Mouse (Mus musculus): ENCODE data around the gene Col4a2. TPM values are rescaled to one million over a fixed set of nuclear protein-coding genes. Genes with fewer than 3 reads are reported as not detected.

The Col4a2 gene
- polyA plus RNA-seq, 1 experiment from 2014 or later = 7.9 TPM

- Histone ChIP-seq H3K27ac (replicated peaks) (no peak overlapping the region), H3K4me3 (replicated peaks) (no peak overlapping the region), H3K9ac (no peak overlapping the region), H3K4me2 (no peak overlapping the region), H3K4me1 (replicated peaks) (peaks cover 8% of the 10 kb centered on the region; the same call in 1 of the 2 replicates), H3K36me3 (replicated peaks) (no peaks in the 10 kb centered on the region), H3K9me3 (replicated peaks) (no peaks in the 10 kb centered on the region), H3K27me3 (no peaks in the 10 kb centered on the region)
- 49% methylated on average over 4 of the region's 4 CpGs for WGBS (ENCODE audit: insufficient replicate concordance)
- no peak for ATAC-seq (ENCODE audit: insufficient read depth)
These were observed 14.7 kb downstream of the Col4a2 start for GRCm38 (mm10) chr8:11327298-11327697.

- Histone ChIP-seq H3K36me3 (replicated peaks) (no peaks in the 10 kb centered on the region), H3K27me3 (no peaks in the 10 kb centered on the region), H3K9ac (no peak overlapping the region), H3K4me1 (replicated peaks) (peaks cover 8% of the 10 kb centered on the region; the same call in 1 of the 2 replicates), H3K4me2 (no peak overlapping the region), H3K27ac (replicated peaks) (no peak overlapping the region), H3K4me3 (replicated peaks) (no peak overlapping the region), H3K9me3 (replicated peaks) (no peaks in the 10 kb centered on the region)
- WGBS (ENCODE audit: insufficient replicate concordance) = 60% methylated on average over 5 of the region's 5 CpGs
- no peak for ATAC-seq (ENCODE audit: insufficient read depth)
These were observed 15.3 kb downstream of the Col4a2 start for GRCm38 (mm10) chr8:11327722-11328417.

GRCm38 (mm10) chr8:11331561-11331960 is 19.0 kb downstream of the Col4a2 start:
- no peaks in the 10 kb centered on the region for H3K27me3 ChIP-seq
- WGBS (ENCODE audit: insufficient replicate concordance) = 41% methylated on average over 4 of the region's 4 CpGs
- ATAC-seq (ENCODE audit: insufficient read depth) = no peak

GRCm38 (mm10) chr8:11333746-11334145 is 21.1 kb downstream of the Col4a2 start:
- Histone ChIP-seq H3K27ac (replicated peaks) (no peak overlapping the region), H3K9ac (no peak overlapping the region), H3K4me1 (replicated peaks) (0 out of 2 replicates have a peak, but pooled peaks cover 5% of the 10 kb centered on the region), H3K4me3 (replicated peaks) (no peak overlapping the region), H3K4me2 (no peak overlapping the region), H3K9me3 (replicated peaks) (no peaks in the 10 kb centered on the region), H3K36me3 (replicated peaks) (no peaks in the 10 kb centered on the region), H3K27me3 (no peaks in the 10 kb centered on the region)
- 59% methylated on average over 6 of the region's 6 CpGs for WGBS (ENCODE audit: insufficient replicate concordance)
- no peak for ATAC-seq (ENCODE audit: insufficient read depth)

More at GRCm38 (mm10) chr8:11331561-11331960, 19.0 kb downstream of the Col4a2 start:
- H3K4me2 ChIP-seq = no peak overlapping the region
- H3K27ac ChIP-seq (replicated peaks) = no peak overlapping the region
- H3K4me3 ChIP-seq (replicated peaks) = no peak overlapping the region
- H3K36me3 ChIP-seq (replicated peaks) = no peaks in the 10 kb centered on the region
- no peak overlapping the region for H3K9ac ChIP-seq
- 0 out of 2 replicates have a peak, but pooled peaks cover 5% of the 10 kb centered on the region for H3K4me1 ChIP-seq (replicated peaks)
- H3K9me3 ChIP-seq (replicated peaks) = no peaks in the 10 kb centered on the region

- Histone ChIP-seq H3K4me2 (no peak overlapping the region), H3K27ac (replicated peaks) (no peak overlapping the region), H3K9me3 (replicated peaks) (no peaks in the 10 kb centered on the region), H3K9ac (no peak overlapping the region), H3K36me3 (replicated peaks) (no peaks in the 10 kb centered on the region), H3K27me3 (no peaks in the 10 kb centered on the region), H3K4me3 (replicated peaks) (no peak overlapping the region), H3K4me1 (replicated peaks) (0 out of 2 replicates have a peak, but pooled peaks cover 5% of the 10 kb centered on the region)
- no peak for ATAC-seq (ENCODE audit: insufficient read depth)
- 29% methylated on average over 3 of the region's 3 CpGs for WGBS (ENCODE audit: insufficient replicate concordance)
These were observed 21.9 kb downstream of the Col4a2 start for GRCm38 (mm10) chr8:11334493-11334892.

GRCm38 (mm10) chr8:11335238-11335637 is 22.6 kb downstream of the Col4a2 start:
- no peak for ATAC-seq (ENCODE audit: insufficient read depth)
- 43% methylated on average over 4 of the region's 4 CpGs for WGBS (ENCODE audit: insufficient replicate concordance)
- H3K4me1 ChIP-seq (replicated peaks) = peaks cover 5% of the 10 kb centered on the region; the same call in 1 of the 2 replicates
- no peak overlapping the region for H3K4me2 ChIP-seq
- no peak overlapping the region for H3K4me3 ChIP-seq (replicated peaks)
- H3K27ac ChIP-seq (replicated peaks) = no peak overlapping the region
- H3K36me3 ChIP-seq (replicated peaks) = no peaks in the 10 kb centered on the region
- no peaks in the 10 kb centered on the region for H3K27me3 ChIP-seq
- H3K9me3 ChIP-seq (replicated peaks) = no peaks in the 10 kb centered on the region
- no peak overlapping the region for H3K9ac ChIP-seq

- H3K4me1 ChIP-seq (replicated peaks) = peaks cover 12% of the 10 kb centered on the region; the same call in 1 of the 2 replicates
- H3K27me3 ChIP-seq = no peaks in the 10 kb centered on the region
- no peak overlapping the region for H3K4me2 ChIP-seq
- no peak overlapping the region for H3K4me3 ChIP-seq (replicated peaks)
- no peaks in the 10 kb centered on the region for H3K9me3 ChIP-seq (replicated peaks)
- ATAC-seq (ENCODE audit: insufficient read depth) = no peak
- 77% methylated on average over 5 of the region's 5 CpGs for WGBS (ENCODE audit: insufficient replicate concordance)
- H3K36me3 ChIP-seq (replicated peaks) = no peaks in the 10 kb centered on the region
- no peak overlapping the region for H3K9ac ChIP-seq
- H3K27ac ChIP-seq (replicated peaks) = no peak overlapping the region
These were observed 23.7 kb downstream of the Col4a2 start for GRCm38 (mm10) chr8:11336346-11336745.

GRCm38 (mm10) chr8:11337642-11338041 is 25.0 kb downstream of the Col4a2 start:
- ATAC-seq (ENCODE audit: insufficient read depth) = no peak
- no peaks in the 10 kb centered on the region for H3K36me3 ChIP-seq (replicated peaks)
- H3K9me3 ChIP-seq (replicated peaks) = no peaks in the 10 kb centered on the region
- no peak overlapping the region for H3K4me3 ChIP-seq (replicated peaks)
- H3K27me3 ChIP-seq = no peaks in the 10 kb centered on the region
- WGBS (ENCODE audit: insufficient replicate concordance) = 67% methylated on average over 10 of the region's 10 CpGs
- H3K9ac ChIP-seq = no peak overlapping the region
- H3K27ac ChIP-seq (replicated peaks) = no peak overlapping the region
- peaks cover 12% of the 10 kb centered on the region; the same call in 1 of the 2 replicates for H3K4me1 ChIP-seq (replicated peaks)
- no peak overlapping the region for H3K4me2 ChIP-seq

GRCm38 (mm10) chr8:11338507-11338906 is 25.9 kb downstream of the Col4a2 start:
- no peak overlapping the region for H3K4me3 ChIP-seq (replicated peaks)
- no peak overlapping the region for H3K4me2 ChIP-seq
- no peaks in the 10 kb centered on the region for H3K36me3 ChIP-seq (replicated peaks)
- WGBS (ENCODE audit: insufficient replicate concordance) = 61% methylated on average over 9 of the region's 9 CpGs
- H3K27ac ChIP-seq (replicated peaks) = no peak overlapping the region
- H3K9me3 ChIP-seq (replicated peaks) = no peaks in the 10 kb centered on the region
- H3K9ac ChIP-seq = no peak overlapping the region
- H3K4me1 ChIP-seq (replicated peaks) = peaks cover 12% of the 10 kb centered on the region; the same call in 1 of the 2 replicates
- H3K27me3 ChIP-seq = no peaks in the 10 kb centered on the region
- no peak for ATAC-seq (ENCODE audit: insufficient read depth)

GRCm38 (mm10) chr8:11340310-11341110 is 27.9 kb downstream of the Col4a2 start:
- Histone ChIP-seq H3K4me2 (no peak overlapping the region), H3K9me3 (replicated peaks) (no peaks in the 10 kb centered on the region), H3K4me1 (replicated peaks) (peaks cover 7% of the 10 kb centered on the region; the same call in 1 of the 2 replicates), H3K27ac (replicated peaks) (no peak overlapping the region), H3K27me3 (no peaks in the 10 kb centered on the region), H3K9ac (no peak overlapping the region), H3K4me3 (replicated peaks) (no peak overlapping the region), H3K36me3 (replicated peaks) (no peaks in the 10 kb centered on the region)
- WGBS (ENCODE audit: insufficient replicate concordance) = 23% methylated on average over 12 of the region's 12 CpGs
- no peak for ATAC-seq (ENCODE audit: insufficient read depth)

- H3K4me1 ChIP-seq (replicated peaks) = peaks cover 7% of the 10 kb centered on the region; the same call in 1 of the 2 replicates
- H3K9ac ChIP-seq = no peak overlapping the region
- no peak overlapping the region for H3K4me3 ChIP-seq (replicated peaks)
- no peak overlapping the region for H3K27ac ChIP-seq (replicated peaks)
- H3K36me3 ChIP-seq (replicated peaks) = no peaks in the 10 kb centered on the region
- H3K4me2 ChIP-seq = no peak overlapping the region
- no peaks in the 10 kb centered on the region for H3K9me3 ChIP-seq (replicated peaks)
- ATAC-seq (ENCODE audit: insufficient read depth) = no peak
- no peaks in the 10 kb centered on the region for H3K27me3 ChIP-seq
- 19% methylated on average over 3 of the region's 3 CpGs for WGBS (ENCODE audit: insufficient replicate concordance)
These were observed 28.5 kb downstream of the Col4a2 start for GRCm38 (mm10) chr8:11341111-11341566.
